Mouse (Mus musculus) embryonic stem cell, embryonic (primary cell): ENCODE results near the gene Pnrc2.

Experiments used
- CTCF ChIA-PET, 4 experiments: fragments of 300-600 bp in 2 of 4; fragments of 350-600 bp in 2 of 4; sonication (Branson Sonifier 250); formaldehyde crosslinking; loops; one replicate each; lab custom pipeline; 2022; ENCODE audit warnings: inconsistent platforms in 2 of 4; lab: Charles Lee
- POLR2A ChIA-PET, 4 experiments: fragments of 300-600 bp in 2 of 4; fragments of 350-600 bp in 2 of 4; sonication (Branson Sonifier 250); formaldehyde crosslinking; loops; one replicate each; lab custom pipeline; 2022; ENCODE audit warnings: antibody characterized with exemption in 4 of 4, inconsistent platforms in 1 of 4; lab: Charles Lee

Pnrc2 gene

DNA sequence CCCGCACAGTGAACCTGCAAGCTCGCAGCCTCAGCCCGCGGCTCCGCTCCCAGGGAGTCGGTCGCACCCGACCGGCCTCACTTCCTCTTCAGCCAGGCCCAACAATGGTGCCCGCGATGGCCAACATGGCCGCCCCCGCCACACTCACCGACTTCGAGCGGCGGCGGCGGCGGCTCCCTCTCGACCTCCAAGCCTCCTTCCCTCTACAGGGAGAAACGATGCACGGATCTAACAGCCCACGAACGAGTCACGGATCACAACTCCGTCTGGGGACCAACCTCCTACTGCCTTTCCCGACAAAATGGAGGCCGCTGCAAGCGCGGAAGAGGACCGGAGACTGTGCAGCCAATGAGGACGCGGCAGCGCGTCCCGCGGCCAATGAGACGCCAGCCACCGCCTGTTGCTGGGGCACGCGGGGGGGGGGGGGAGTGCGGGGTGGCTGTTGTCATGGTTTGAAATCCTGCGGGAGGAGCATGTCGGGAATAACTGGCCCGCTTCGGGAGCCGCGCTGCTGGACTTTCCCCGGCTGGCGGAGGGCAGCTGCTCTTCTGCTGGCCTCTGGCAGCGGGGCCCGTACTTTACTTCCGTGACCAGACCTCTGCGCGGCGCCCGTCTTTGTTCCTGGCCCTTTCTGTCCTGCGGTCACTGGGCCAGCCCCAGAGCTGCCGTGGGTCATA lies at the start of gene Pnrc2:
TSS of gene Pnrc2 (minus strand) at position 325 of the 677 bp plus-strand sequence.
- ChIA-PET POLR2A (interaction anchor here (0.5 to 12.5 kb wide), 38 partner anchors 9 to 1805 kb away, joined by 3 to 318 read pairs (median 4); partner anchors contain the start of genes Srsf10 (in 4 of the 4), Fuca1 (in 2 of the 4), Cnr2 (in 1 of the 4) and Hmgcl (in 1 of the 4)), CTCF (interaction anchor here in 3 of 4 experiments (0.7 to 1.6 kb wide), 4 partner anchors 16 to 51 kb away, joined by 3 to 4 read pairs (median 3); partner anchors contain the start of gene Fuca1 (in 1 of the 3))

DNA sequence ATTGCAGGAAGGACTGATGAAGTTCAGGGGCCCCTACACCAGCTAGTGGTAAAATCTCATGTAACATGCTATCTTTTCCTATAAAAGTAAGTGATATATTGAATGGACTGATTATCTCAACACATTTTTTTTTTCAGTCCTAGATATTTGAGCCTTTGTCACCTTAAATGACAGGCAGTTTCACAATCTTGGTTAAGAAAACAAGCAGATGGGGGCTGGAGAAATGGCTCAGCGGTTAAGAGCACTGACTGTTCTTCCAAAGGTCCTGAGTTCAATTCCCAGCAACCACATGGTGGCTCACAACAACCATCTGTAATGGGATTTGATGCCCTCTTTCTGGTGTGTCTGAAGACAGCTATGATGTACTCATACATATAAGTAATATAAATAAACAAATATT lies 48.5 kb upstream of the Pnrc2 start:
- CTCF ChIA-PET: interaction anchor here in 1 of 4 experiments (3.3 kb wide), 1 partner anchor 28 kb away, joined by 30 read pairs; the partner anchor contains the start of gene Cnr2
- POLR2A ChIA-PET: interaction anchor here in 3 of 4 experiments (0.5 to 4.7 kb wide), 9 partner anchors 8 to 101 kb away, joined by 3 to 40 read pairs (median 14); partner anchors contain the start of genes Cnr2 (in 1 of the 3) and Hmgcl (in 1 of the 3)

DNA sequence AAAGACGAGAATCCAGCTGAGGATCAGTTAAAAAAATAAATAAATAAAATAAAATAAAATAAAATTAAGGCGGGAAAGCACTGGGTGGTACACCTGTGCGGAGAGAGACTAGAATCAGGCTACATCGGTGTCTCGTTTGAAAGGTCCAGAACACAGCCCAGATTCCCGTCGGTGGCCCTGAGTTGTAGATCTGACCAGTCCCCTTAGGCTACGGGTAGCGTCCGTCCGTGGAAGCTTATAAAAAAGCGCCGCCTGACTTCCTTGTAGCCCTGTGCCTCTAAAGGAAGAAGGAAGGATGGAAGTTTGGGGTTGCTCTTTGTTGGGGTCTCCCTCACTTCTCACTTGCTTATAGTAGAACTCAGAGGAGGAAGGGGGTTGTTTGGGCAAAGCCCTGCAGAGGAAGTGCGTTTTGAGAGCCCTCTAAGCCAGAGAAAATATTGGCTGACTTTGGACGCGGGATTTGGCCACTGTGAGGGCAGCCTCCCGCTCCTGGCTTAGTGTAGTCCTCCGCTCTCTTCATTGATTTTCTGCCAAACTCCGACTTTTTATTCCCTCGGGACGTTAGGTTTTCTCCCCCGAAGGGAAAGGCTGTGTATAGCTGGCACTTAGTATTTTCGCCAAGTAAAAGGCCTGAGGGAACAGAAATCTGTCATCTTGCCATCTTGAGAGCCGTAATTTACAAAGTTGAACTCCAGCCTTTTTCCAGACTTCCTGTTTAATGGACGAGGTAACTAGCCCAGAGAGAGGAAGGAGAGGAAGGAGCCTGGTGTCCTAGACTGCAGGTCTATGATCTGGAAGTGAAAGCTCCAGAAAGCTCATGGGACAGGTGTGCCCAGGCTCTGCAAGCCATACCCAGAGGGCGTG lies 47.8 kb upstream of the Pnrc2 start:
- ChIA-PET CTCF (interaction anchor here (0.6 to 3.8 kb wide), 73 partner anchors 8 to 1614 kb away, joined by 3 to 44 read pairs (median 5); partner anchors contain the start of genes Hmgcl (in 2 of the 4), Cnr2 (in 1 of the 4), Gale (in 1 of the 4) and Id3 (in 1 of the 4)), POLR2A (interaction anchor here in 3 of 4 experiments (0.5 to 4.7 kb wide), 47 partner anchors 8 to 364 kb away, joined by 3 to 40 read pairs (median 5); partner anchors contain the start of genes Cnr2 (in 2 of the 3), Pithd1 (in 2 of the 3), Hmgcl (in 1 of the 3) and Pnrc2 (in 1 of the 3))

DNA sequence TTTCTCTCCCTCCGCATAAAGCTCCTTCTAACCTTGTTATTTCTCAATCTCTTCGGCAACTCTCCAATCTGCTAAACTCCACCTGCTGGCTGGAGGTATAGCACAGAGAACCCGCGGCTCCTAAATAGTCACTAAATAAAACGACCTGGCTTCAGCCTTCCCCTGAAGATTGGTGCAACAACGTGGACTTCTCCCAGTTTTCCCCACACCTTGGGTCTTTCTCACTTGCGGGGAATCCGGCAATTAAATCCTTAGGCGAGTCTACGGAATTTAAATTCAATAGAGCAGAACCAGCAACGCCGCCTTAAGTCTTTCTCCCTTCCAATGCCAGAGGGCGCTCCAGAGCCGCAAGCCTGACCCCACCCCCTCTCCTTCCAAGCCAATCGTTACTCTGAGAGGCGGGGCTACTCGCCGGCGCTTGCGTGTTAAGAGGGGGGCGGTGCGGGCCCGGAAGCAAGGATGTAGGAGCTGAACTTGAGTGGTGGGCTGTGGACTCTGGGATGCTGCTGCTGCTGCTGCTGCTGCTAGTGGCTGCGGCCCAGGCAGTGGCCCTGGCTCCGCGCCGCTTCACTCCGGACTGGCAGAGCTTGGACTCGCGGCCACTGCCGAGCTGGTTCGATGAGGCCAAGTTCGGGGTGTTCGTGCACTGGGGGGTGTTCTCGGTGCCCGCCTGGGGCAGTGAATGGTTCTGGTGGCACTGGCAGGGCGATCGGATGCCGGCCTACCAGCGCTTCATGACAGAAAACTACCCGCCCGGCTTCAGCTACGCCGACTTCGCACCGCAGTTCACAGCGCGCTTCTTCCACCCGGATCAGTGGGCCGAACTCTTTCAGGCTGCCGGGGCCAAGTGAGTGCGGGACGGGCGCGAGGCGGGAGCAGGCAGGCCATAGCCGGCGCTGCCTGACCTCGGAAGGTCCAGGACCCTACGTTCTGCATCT lies 46.9 kb upstream of the Pnrc2 start, which contains the start of gene Fuca1:
TSS of gene Fuca1 (plus strand) at position 432 of the 938 bp plus-strand sequence.
- ChIA-PET POLR2A (interaction anchor here in 3 of 4 experiments (0.6 to 4.7 kb wide), 56 partner anchors 9 to 711 kb away, joined by 3 to 40 read pairs (median 4); partner anchors contain the start of genes Cnr2 (in 2 of the 3), Hmgcl (in 2 of the 3), Pithd1 (in 2 of the 3) and E2f2 (in 1 of the 3)), CTCF (interaction anchor here (0.5 to 3.8 kb wide), 104 partner anchors 9 to 1613 kb away, joined by 3 to 44 read pairs (median 4); partner anchors contain the start of genes Hmgcl (in 2 of the 4), Pithd1 (in 2 of the 4), Cnr2 (in 1 of the 4) and Gale (in 1 of the 4))

DNA sequence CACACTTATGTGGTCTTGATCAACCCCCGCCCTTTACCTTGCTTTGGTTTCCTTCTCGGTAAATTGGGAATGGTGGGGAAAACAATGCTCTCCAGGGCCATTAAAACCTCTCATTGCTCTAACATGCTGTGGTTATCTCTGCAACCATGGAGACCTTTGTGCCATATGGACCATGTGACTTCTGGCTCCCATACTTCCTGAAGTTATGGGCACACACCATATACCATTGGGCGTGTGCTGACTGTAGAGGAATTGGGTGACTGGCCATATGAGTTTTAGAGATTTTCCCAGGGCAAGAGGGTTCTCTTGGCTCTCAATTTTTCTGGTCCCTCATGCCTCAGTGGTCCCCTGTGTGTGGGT lies 45.6 kb upstream of the Pnrc2 start:
- ChIA-PET CTCF (interaction anchor here (0.6 to 3.8 kb wide), 30 partner anchors 8 to 425 kb away, joined by 3 to 44 read pairs (median 8); partner anchors contain the start of genes Cnr2 (in 1 of the 4), Gale (in 1 of the 4), Nipal3 (in 1 of the 4) and Stpg1 (in 1 of the 4)), POLR2A (interaction anchor here (0.6 to 4.1 kb wide), 16 partner anchors 8 to 88 kb away, joined by 3 to 35 read pairs (median 8); partner anchors contain the start of genes Cnr2 (in 1 of the 4), Hmgcl (in 1 of the 4) and Srsf10 (in 1 of the 4))

DNA sequence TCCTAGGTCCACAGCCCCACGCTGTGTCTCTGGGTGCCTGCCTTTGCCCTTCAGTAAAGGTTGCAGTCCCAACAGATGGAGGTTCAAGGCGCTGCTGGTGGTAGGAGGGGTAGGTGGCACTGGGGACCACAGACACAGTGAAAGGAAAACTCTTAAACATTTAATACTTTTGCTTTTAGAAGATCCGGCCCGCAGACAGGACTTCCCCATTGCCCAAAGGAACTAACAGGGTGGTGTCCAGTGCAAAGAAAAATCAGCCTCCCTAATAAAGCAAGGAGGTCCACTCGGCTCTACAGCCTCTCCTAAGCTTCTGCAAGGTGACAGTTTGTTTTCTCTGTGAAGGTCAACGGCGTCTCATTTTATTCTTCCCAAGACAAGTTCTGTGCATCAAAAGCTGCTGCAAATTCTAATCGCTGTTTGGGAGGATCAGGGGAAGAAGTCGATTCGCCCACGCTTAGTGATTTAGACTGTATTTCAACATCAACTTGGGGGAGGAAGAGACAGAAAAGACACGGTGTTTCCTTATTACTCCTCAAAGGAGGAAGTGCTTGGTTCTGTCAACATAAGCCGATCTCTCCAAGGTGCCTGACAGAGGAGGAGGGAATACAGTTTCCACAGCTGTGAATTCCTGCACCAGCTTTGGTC lies 45.1 kb upstream of the Pnrc2 start:
- CTCF ChIA-PET: interaction anchor here (0.5 to 3.8 kb wide), 15 partner anchors 8 to 536 kb away, joined by 3 to 44 read pairs (median 8); partner anchors contain the start of gene Cnr2 (in 1 of the 4)
- POLR2A ChIA-PET: interaction anchor here in 2 of 4 experiments (1.9 to 4.1 kb wide), 6 partner anchors 11 to 29 kb away, joined by 5 to 35 read pairs (median 10); partner anchors contain the start of genes Cnr2 (in 1 of the 2) and Hmgcl (in 1 of the 2)

DNA sequence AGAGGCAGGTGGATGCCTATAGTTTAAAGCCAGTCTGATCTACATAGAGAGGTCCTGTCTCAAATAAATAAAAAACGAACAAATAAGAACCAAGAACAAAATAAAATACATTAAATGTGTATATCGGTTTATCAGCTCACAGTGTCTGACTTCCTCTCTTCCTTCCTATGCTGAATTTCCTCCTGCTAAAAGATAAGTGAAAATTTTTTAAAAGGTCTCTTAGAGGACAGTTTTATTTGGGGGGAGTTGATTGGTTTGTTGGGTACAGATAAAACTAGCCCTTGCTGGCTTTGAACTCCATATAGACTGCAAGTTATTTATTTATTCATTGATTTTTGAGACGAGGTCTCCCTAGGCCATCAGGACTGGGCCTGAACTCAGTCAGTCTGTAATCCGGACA lies 39.8 kb upstream of the Pnrc2 start:
- CTCF ChIA-PET: interaction anchor here in 1 of 4 experiments (0.8 kb wide), 1 partner anchor 24 kb away, joined by 3 read pairs; no protein-coding TSS in a partner anchor
- POLR2A ChIA-PET: interaction anchor here in 1 of 4 experiments (1.4 kb wide), 1 partner anchor 37 kb away, joined by 4 read pairs; no protein-coding TSS in a partner anchor

DNA sequence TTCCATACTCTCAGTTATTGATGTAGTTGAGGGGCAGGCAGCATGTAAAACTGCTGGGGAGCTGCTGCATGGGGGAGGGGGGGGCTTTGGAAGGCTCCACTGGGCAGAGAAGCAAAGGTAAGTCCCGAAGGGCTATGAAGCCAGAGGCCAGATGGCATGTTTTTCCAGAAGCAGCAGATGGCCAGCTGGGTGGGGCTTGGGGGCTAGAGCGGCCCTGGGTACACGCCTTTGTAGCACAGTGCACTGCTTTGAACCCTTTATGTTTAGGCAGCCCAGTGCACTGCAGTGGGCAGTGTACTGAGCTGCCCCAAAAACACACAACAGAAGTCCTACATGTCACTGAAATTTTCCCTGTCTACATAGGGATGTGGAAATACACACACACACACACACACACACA lies 39.2 kb upstream of the Pnrc2 start:
- ChIA-PET POLR2A (interaction anchor here in 2 of 4 experiments (0.5 to 2.0 kb wide), 3 partner anchors 14 to 90 kb away, joined by 3 to 4 read pairs (median 4); no protein-coding TSS in a partner anchor), CTCF (interaction anchor here in 3 of 4 experiments (0.5 to 2.9 kb wide), 5 partner anchors 7 to 470 kb away, joined by 3 to 9 read pairs (median 5); partner anchors contain the start of gene Fuca1 (in 1 of the 3))

DNA sequence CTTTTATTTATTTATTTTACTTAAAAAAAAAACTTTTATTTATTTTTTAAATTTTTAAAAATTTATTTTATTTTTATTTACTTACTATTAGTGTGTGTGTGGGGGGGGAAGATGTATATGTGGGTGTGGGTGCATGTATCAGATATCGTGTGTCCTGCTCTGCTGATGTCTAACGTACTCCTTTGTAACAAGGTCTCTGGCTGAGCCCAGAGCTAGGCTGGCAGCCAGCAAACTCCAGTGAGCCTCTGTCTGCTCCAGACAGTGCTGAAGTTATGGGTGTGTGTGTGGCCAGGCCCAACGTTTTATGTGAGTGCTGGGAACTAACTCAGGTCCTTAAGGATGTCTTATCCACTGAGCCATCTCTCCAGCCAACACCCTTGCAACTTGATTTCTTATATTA lies 38.5 kb upstream of the Pnrc2 start:
- CTCF ChIA-PET: interaction anchor here in 3 of 4 experiments (0.5 to 2.9 kb wide), 5 partner anchors 8 to 469 kb away, joined by 4 to 9 read pairs (median 7); partner anchors contain the start of gene Fuca1 (in 1 of the 3)
- POLR2A ChIA-PET: interaction anchor here in 1 of 4 experiments (1.4 to 2.5 kb wide), 3 partner anchors 13 to 35 kb away, joined by 4 to 7 read pairs (median 4); no protein-coding TSS in a partner anchor

DNA sequence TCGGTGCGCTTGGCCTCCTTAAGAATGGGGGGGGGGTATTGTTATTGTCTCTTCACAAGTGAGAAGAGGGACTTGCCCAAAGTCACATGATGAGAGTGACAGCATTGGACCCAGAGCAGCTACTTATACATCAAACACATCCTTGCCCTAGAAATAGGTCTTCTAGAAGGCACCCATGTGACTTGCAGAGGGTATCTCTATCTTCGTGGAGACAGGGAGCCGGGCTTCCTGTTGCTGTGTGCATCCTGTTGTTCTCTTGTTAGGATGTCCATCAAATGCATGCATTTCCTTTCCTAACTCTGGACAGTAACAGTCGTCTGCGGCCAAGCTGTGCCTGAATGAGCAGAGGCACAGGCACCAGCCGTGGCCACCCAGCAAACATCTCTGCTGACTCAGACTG lies 37.9 kb upstream of the Pnrc2 start:
- CTCF ChIA-PET: interaction anchor here (0.6 to 2.9 kb wide), 7 partner anchors 8 to 956 kb away, joined by 3 to 13 read pairs (median 7); partner anchors contain the start of gene Fuca1 (in 2 of the 4)
- POLR2A ChIA-PET: interaction anchor here in 2 of 4 experiments (0.7 to 2.5 kb wide), 7 partner anchors 9 to 642 kb away, joined by 3 to 9 read pairs (median 4); partner anchors contain the start of gene Fuca1 (in 2 of the 2)

DNA sequence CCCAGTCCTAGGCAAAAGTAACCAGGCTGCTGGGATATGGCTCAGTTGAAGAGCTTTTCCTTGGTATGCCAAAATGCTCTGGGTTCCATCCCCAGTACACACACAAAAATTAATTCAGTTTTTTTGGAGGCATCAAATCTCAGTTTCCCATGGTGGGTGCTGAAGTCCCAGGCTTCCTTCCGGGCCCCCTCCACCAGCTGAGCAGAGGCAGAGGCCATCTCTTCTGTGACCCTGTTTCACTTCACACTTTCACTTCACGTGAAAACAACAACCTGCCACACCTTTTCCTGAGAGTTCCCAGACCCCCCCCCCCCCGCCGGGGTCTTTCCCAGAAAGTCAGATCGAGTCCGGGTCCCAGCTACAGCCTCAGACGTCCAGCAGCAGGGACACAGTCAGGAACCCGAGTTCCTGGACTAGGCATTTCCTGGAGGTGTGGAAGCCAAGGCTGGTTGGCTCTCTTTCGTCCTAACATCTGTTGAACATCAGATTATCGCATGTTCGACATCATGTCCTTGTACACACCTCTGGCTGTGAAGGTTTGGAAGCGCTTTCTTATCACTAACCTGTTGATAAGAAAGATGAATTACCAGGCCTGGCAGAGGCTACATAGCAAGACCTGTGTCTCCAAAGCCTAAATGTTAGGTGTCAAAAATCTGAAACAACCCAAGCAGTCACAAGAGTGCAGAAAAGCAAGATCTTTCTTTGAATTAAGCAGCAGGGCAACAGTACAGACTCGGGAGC lies 35.8 kb upstream of the Pnrc2 start:
- ChIA-PET CTCF (interaction anchor here in 2 of 4 experiments (0.6 to 5.9 kb wide), 5 partner anchors 11 to 198 kb away, joined by 3 to 33 read pairs (median 8); partner anchors contain the start of gene Fuca1 (in 2 of the 2)), POLR2A (interaction anchor here in 3 of 4 experiments (0.6 to 2.5 kb wide), 7 partner anchors 8 to 108 kb away, joined by 3 to 8 read pairs (median 4); partner anchors contain the start of genes Fuca1 (in 2 of the 3) and Hmgcl (in 1 of the 3))

DNA sequence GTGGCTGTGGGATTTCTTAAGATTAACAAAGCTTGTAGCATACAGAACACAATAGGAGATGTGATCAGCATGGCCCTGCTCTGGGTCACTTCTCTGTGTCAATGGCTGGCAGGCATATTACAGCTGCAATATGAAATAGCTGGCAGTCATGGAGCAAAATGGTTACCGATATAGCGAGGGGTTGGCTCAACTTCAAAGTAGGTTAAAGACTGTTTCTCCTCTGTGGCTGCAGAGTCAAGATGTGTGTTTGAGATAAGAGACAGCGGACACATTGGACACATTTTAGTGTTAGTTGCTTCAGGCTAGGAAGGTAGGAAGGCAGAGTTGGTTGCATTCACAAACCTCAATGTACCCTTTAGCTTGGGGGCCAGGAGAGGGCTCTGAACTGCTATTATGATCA lies 33.0 kb upstream of the Pnrc2 start:
- CTCF ChIA-PET: interaction anchor here in 3 of 4 experiments (0.5 to 5.9 kb wide), 7 partner anchors 13 to 133 kb away, joined by 3 to 33 read pairs (median 4); partner anchors contain the start of gene Fuca1 (in 1 of the 3)
- POLR2A ChIA-PET: interaction anchor here in 2 of 4 experiments (1.2 to 2.2 kb wide), 4 partner anchors 13 to 78 kb away, joined by 3 to 7 read pairs (median 3); partner anchors contain the start of gene Fuca1 (in 1 of the 2)

DNA sequence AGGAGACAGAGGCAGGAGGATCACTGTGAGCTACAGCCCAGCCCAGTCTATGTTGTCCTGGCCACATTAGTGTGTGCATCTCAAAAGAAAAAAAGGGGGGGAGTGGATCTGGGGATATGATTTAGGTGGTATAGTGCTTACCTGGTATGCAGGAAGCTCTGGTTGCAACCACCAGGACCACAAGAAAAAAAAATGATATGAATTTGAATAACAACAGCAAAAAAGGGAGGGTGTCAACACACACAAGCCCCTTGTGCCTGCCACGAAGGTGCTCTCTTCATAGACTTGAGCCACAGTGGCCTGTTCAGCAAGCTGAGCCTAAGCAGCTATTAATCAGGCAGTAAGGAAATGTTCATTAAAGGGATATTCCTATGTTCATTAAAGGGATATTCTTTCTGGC lies 31.2 kb upstream of the Pnrc2 start:
- ChIA-PET POLR2A (interaction anchor here in 2 of 4 experiments (0.9 to 1.9 kb wide), 5 partner anchors 11 to 149 kb away, joined by 3 to 5 read pairs (median 4); partner anchors contain the start of genes Fuca1 (in 1 of the 2) and Rpl11 (in 1 of the 2)), CTCF (interaction anchor here (0.6 to 5.9 kb wide), 7 partner anchors 15 to 1169 kb away, joined by 3 to 33 read pairs (median 3); partner anchors contain the start of gene Fuca1 (in 2 of the 4))
